Mouse (Mus musculus): ENCODE results near the gene Fbxl15.

DNA sequence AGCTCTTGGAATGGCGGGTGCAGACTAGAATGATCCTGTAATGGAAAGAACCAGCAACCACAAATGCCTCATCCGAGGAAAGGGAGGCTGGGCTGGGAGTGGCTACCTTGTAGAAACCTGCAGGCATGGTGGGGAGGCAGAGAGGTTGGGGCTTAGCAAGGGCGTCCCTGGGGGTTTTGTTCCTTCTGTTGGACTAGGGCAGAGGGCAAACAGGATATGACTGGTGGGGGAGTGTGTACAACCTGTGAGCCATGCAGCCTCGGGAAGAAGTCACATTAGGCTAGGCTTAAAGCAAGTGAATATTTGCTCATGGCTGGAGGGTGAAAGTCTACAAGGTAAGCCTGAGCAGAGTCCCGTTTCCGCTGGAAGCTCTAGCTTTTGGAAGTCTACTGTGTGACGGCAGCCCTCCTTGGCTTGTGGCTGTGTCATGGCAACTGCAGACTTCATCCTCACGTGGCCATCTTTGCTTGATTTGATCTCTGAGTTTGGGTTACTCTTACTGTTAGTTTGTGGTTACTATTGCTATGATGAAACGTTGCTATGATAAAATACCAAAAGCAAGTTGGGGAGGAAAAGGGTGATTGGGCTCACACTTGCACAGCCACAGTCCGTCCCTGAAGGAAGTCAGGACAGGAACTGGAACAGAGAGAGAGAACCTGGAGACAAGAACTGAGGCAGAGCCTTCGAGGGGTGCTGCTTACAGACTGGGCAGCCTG is 35.5 kb downstream of the Fbxl15 start:
- no peak for TF ChIP-seq CTCF (IDR thresholded peaks at IDR 0.05; ENCODE audit: control insufficient read depth, insufficient read depth, insufficient replicate concordance, low read depth, low read length)
- TF ChIP-seq POLR2A (IDR thresholded peaks at IDR 0.05; ENCODE audit: control insufficient read depth, low read depth, low read length), result no peak

All from testis, adult 2 months (tissue).